Mouse (Mus musculus) midbrain, embryonic 11.5 days (tissue): ENCODE measurements around the gene Krt16. TPM values are rescaled to one million over a fixed set of nuclear protein-coding genes. Genes with fewer than 3 reads are reported as not detected.

ENCODE experiments used
- ATAC-seq: fragments of 200-750 bp; cut with Nextera tagmentation; 2 replicates; pipeline ENCODE4 v1.8.0; 2017; ENCODE audit warnings: moderate TSS enrichment, moderate library complexity; ENCODE audit not compliant: low FRiP score
- DNase-seq: peaks from one replicate; pipeline ENCODE4 v3.0.0; 2015; ENCODE audit warnings: low spot score; ENCODE audit errors: missing footprints
- H3K27ac ChIP-seq: fragments of 300-500 bp; sonication (generic); 2 replicates; pipeline ENCODE4 v1.5.1; 2014; ENCODE audit warnings: low read depth, low read length
- H3K27me3 ChIP-seq: fragments of 300-500 bp; sonication (generic); 2 replicates; pipeline ENCODE4 v1.6.1; 2014; ENCODE audit warnings: mild to moderate bottlenecking, low read length, moderate library complexity, mixed read lengths; ENCODE audit not compliant: control insufficient read depth, insufficient read depth
- H3K36me3 ChIP-seq: fragments of 300-500 bp; sonication (generic); 2 replicates; pipeline ENCODE4 v1.6.1; 2014; ENCODE audit warnings: mild to moderate bottlenecking, low read length, moderate library complexity, mixed read lengths; ENCODE audit not compliant: control insufficient read depth, insufficient read depth
- H3K4me1 ChIP-seq: fragments of 300-500 bp; sonication (generic); 2 replicates; pipeline ENCODE4 v1.6.1; 2014; ENCODE audit warnings: low read length; ENCODE audit not compliant: control insufficient read depth, insufficient read depth
- H3K4me2 ChIP-seq: fragments of 300-500 bp; sonication (generic); 2 replicates; pipeline ENCODE4 v1.6.1; 2014; ENCODE audit warnings: mild to moderate bottlenecking, moderate library complexity
- H3K4me3 ChIP-seq: fragments of 300-500 bp; sonication (generic); 2 replicates; pipeline ENCODE4 v1.5.1; 2014; ENCODE audit warnings: low read depth, low read length
- H3K9ac ChIP-seq: fragments of 300-500 bp; sonication (generic); 2 replicates; pipeline ENCODE4 v1.6.1; 2014; ENCODE audit warnings: low read length
- H3K9me3 ChIP-seq: fragments of 300-500 bp; sonication (generic); 2 replicates; pipeline ENCODE4 v1.6.1; 2016; ENCODE audit warnings: low read length; ENCODE audit not compliant: control insufficient read depth
- WGBS: fragments of 180-500 bp; shearing (Covaris S2); extraction: QIAGEN DNeasy Blood & Tissue Kit; methylation state at CpG from one replicate; pipeline ENCODE4 v1.1.7; 2014; 5-methylcytosine and 5-hydroxymethylcytosine counted together
- polyA plus RNA-seq: library from polyadenylated mRNA; unstranded; fragments of >200 nt; fragmentation: Nextera tagmentation; extraction: Ambion mirVana; gene quantifications from 2 replicates; pipeline ENCODE4 v1.2.1, GENCODE M21; 2014

The Krt16 gene
- polyA plus RNA-seq, 1 experiment from 2014 or later, result not detected

DNA sequence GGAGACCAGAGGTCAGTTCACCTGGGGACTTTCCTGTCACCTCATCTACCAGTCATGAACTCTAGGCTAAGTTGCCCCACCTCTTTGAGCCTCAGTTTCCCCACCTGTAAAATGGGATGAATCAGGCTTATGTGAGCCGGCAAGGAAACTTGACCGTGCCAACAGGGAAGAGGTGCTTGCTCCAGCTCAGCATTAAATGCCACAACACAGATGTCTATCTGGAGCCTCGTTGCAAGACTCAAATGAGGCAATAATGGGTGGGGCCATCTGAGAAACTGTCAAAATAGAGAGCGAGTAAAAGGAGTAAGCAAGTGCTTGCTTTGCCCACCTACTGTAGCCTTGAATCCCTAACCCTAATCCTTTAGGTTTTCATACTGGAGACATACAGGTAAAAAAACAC lies 29.4 kb downstream of the Krt16 start:
- no peak for ATAC-seq
- Histone ChIP-seq H3K4me1 (no peaks in the 10 kb centered on the region), H3K4me3 (no peak overlapping the region), H3K36me3 (no peaks in the 10 kb centered on the region), H3K27me3 (no peaks in the 10 kb centered on the region), H3K4me2 (no peak overlapping the region), H3K27ac (no peak overlapping the region), H3K9ac (no peak overlapping the region), H3K9me3 (no peaks in the 10 kb centered on the region)
- WGBS, result 91% methylated on average over 4 of the region's 4 CpGs
- DNase-seq, result no peak

- H3K27me3 ChIP-seq, result no peaks in the 10 kb centered on the region
- no peak overlapping the region for H3K4me2 ChIP-seq
- H3K9ac ChIP-seq, result no peak overlapping the region
- H3K9me3 ChIP-seq, result no peaks in the 10 kb centered on the region
- no peaks in the 10 kb centered on the region for H3K36me3 ChIP-seq
- DNase-seq (no peak), ATAC-seq (no peak)
- H3K4me3 ChIP-seq, result no peak overlapping the region
- H3K27ac ChIP-seq, result no peak overlapping the region
- WGBS, result 68% methylated on average over 6 of the region's 6 CpGs
- H3K4me1 ChIP-seq, result no peaks in the 10 kb centered on the region
Measured at GRCm38 (mm10) chr11:100208542-100208941, 40.2 kb downstream of the Krt16 start.

DNA sequence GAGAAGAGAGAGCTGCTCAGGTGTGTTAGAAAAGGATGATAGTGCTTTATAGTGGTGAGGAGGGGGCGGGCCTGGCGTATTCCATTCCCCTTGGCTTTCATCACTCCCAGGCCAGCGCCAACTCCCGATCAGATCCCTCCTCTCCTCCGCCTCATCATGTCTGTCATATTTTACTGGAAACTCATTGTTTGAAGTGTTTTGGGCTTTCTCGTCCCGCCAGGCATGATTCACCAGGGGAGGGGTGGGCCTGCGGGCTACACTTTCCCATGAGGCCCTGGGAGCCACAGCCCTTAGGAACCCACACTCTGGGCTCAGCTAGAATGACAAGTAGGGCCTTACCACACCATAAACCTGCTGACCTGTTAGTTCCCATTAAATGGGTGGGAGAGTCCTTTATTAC lies 41.2 kb downstream of the Krt16 start, which contains the start of gene Krt14:
TSS of gene Krt14 (minus strand) at position 51 of the 400 bp plus-strand sequence.
- no peaks in the 10 kb centered on the region for H3K4me1 ChIP-seq
- WGBS, result 94% methylated on average over 8 of the region's 8 CpGs
- DNase-seq, result no peak
- H3K4me2 ChIP-seq, result no peak within 1 kb of the TSS
- H3K36me3 ChIP-seq, result no peaks in the 10 kb centered on the region
- H3K27ac ChIP-seq, result no peak within 1 kb of the TSS
- H3K27me3 ChIP-seq, result no peaks in the 10 kb centered on the region
- no peak for ATAC-seq
- no peak within 1 kb of the TSS for H3K4me3 ChIP-seq
- H3K9me3 ChIP-seq, result no peaks in the 10 kb centered on the region
- H3K9ac ChIP-seq, result no peak within 1 kb of the TSS

DNA sequence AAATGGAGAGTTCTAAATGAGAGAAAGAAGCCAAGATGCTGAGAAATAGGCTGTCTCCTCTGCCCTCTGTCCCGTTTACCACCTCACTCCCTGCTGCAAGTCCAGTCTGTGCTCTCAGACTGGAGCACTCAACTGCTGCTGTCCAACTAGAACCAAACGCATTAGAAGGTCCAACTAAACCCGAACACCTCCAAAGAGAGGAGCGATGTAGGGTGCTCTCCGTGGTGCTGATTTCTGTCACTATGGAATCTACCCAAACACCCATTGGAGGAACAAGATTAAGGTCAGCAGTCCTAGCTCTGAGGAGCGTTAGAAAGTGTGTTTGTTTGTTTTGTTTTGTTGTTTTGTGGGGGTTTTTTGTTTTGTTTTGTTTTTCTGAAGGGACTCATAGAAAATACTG lies 45.3 kb downstream of the Krt16 start:
- ATAC-seq (no peak), DNase-seq (no peak)
- H3K9me3 ChIP-seq, result no peaks in the 10 kb centered on the region
- no peak overlapping the region for H3K27ac ChIP-seq
- no peak overlapping the region for H3K9ac ChIP-seq
- WGBS, result 15% methylated on average over 6 of the region's 6 CpGs
- no peak overlapping the region for H3K4me3 ChIP-seq
- H3K36me3 ChIP-seq, result no peaks in the 10 kb centered on the region
- no peak overlapping the region for H3K4me2 ChIP-seq
- H3K27me3 ChIP-seq, result no peaks in the 10 kb centered on the region
- no peaks in the 10 kb centered on the region for H3K4me1 ChIP-seq

DNA sequence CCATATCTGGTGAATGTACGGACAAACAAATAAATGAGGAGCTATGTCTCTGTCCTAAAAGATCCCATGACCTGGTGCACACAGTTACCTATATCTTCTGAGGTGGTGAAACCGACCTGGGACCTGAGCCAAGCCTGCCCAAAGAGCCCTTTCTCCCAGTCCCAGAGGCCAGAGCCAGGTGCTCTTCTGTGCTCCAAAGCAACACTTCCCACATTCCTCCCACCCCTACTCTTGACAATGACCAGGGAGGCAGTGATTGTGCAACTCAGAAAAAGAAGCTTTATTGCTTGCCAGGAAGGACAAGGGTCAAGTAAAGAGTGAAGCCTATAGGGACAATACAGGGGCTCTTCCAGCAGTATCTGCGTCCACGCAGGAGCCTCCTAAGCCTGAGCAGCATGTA lies 45.8 kb downstream of the Krt16 start:
- Histone ChIP-seq H3K4me2 (no peak overlapping the region), H3K4me3 (no peak overlapping the region), H3K27me3 (no peaks in the 10 kb centered on the region), H3K4me1 (no peaks in the 10 kb centered on the region), H3K36me3 (no peaks in the 10 kb centered on the region), H3K27ac (no peak overlapping the region), H3K9ac (no peak overlapping the region), H3K9me3 (no peaks in the 10 kb centered on the region)
- whole genome bisulfite sequencing, result 80% methylated on average over 4 of the region's 4 CpGs
- ATAC-seq (no peak), DNase-seq (no peak)

- Histone ChIP-seq H3K27ac (no peak overlapping the region), H3K9me3 (no peaks in the 10 kb centered on the region), H3K4me2 (no peak overlapping the region), H3K27me3 (no peaks in the 10 kb centered on the region), H3K4me3 (no peak overlapping the region), H3K36me3 (no peaks in the 10 kb centered on the region), H3K4me1 (no peaks in the 10 kb centered on the region), H3K9ac (no peak overlapping the region)
- DNase-seq (no peak), ATAC-seq (no peak)
- 46% methylated on average over 8 of the region's 8 CpGs for WGBS
Measured at GRCm38 (mm10) chr11:100200104-100200820, 48.4 kb downstream of the Krt16 start.

- H3K27me3 ChIP-seq, result no peaks in the 10 kb centered on the region
- no peak overlapping the region for H3K4me2 ChIP-seq
- no peak overlapping the region for H3K4me3 ChIP-seq
- no peak overlapping the region for H3K27ac ChIP-seq
- H3K9ac ChIP-seq, result no peak overlapping the region
- DNase-seq, result no peak
- ATAC-seq, result no peak
- H3K4me1 ChIP-seq, result no peaks in the 10 kb centered on the region
- no peaks in the 10 kb centered on the region for H3K9me3 ChIP-seq
- 71% methylated on average over 4 of the region's 4 CpGs for WGBS
- H3K36me3 ChIP-seq, result no peaks in the 10 kb centered on the region
Measured at GRCm38 (mm10) chr11:100198666-100199065, 50.0 kb downstream of the Krt16 start.

Other genes starting within 250 kb of the Krt16 start
- not detected in 2 replicates for gene Krt33a, start 232.7 kb downstream of the Krt16 start, polyA plus RNA-seq
- not detected in 2 replicates for gene Krt33b, start 219.0 kb downstream of the Krt16 start, polyA plus RNA-seq
- not detected in 2 replicates for gene Krt34, start 207.3 kb downstream of the Krt16 start, polyA plus RNA-seq
- gene Krt31, start 198.4 kb downstream of the Krt16 start, polyA plus RNA-seq, result not detected in 2 replicates
- gene Krt32, start 160.7 kb downstream of the Krt16 start, polyA plus RNA-seq, result not detected in 2 replicates
- gene Krt35, start 152.7 kb downstream of the Krt16 start, polyA plus RNA-seq, result not detected in 2 replicates
- gene Krt36, start 143.3 kb downstream of the Krt16 start, polyA plus RNA-seq, result not detected in 2 replicates
- gene Krt13, start 127.3 kb downstream of the Krt16 start, polyA plus RNA-seq, result not detected in 2 replicates
- gene Krt15, start 113.0 kb downstream of the Krt16 start, polyA plus RNA-seq, result 0.65 and 0.89 TPM in 2 replicates
- 1.8 and 3.2 TPM in 2 replicates for gene Krt19, start 100.2 kb downstream of the Krt16 start, polyA plus RNA-seq
- not detected in 2 replicates for gene Krt9, start 55.7 kb downstream of the Krt16 start, polyA plus RNA-seq
- 1.2 and 1.5 TPM in 2 replicates for gene Krt14, start 41.4 kb downstream of the Krt16 start, polyA plus RNA-seq
- gene Krt17, start 12.1 kb upstream of the Krt16 start, polyA plus RNA-seq, result 0.21 TPM in 1 of 2 replicates, not detected in the other
- gene Krt42, start 21.0 kb upstream of the Krt16 start, polyA plus RNA-seq, result not detected in 2 replicates
- gene Eif1, start 71.0 kb upstream of the Krt16 start, polyA plus RNA-seq, result 1,701 and 1,853 TPM in 2 replicates
- gene Gast, start 85.5 kb upstream of the Krt16 start, polyA plus RNA-seq, result 0.68 and 0.79 TPM in 2 replicates
- gene Hap1, start 107.2 kb upstream of the Krt16 start, polyA plus RNA-seq, result 16.4 TPM in 2 replicates
- gene Jup, start 148.9 kb upstream of the Krt16 start, polyA plus RNA-seq, result 23.5 and 25.2 TPM in 2 replicates
- 19.3 and 19.7 TPM in 2 replicates for gene P3h4, start 165.9 kb upstream of the Krt16 start, polyA plus RNA-seq
- gene Fkbp10, start 166.8 kb upstream of the Krt16 start, polyA plus RNA-seq, result 33.0 and 36.2 TPM in 2 replicates
- 88.9 and 91.6 TPM in 2 replicates for gene Nt5c3b, start 192.9 kb upstream of the Krt16 start, polyA plus RNA-seq
- 0.44 and 0.61 TPM in 2 replicates for gene Klhl10, start 193.0 kb upstream of the Krt16 start, polyA plus RNA-seq
- gene Klhl11, start 223.8 kb upstream of the Krt16 start, polyA plus RNA-seq, result 13.8 and 14.0 TPM in 2 replicates